Comparison of ENCODE assay signal across 19 mouse cellular contexts in the genomic region with DNA sequence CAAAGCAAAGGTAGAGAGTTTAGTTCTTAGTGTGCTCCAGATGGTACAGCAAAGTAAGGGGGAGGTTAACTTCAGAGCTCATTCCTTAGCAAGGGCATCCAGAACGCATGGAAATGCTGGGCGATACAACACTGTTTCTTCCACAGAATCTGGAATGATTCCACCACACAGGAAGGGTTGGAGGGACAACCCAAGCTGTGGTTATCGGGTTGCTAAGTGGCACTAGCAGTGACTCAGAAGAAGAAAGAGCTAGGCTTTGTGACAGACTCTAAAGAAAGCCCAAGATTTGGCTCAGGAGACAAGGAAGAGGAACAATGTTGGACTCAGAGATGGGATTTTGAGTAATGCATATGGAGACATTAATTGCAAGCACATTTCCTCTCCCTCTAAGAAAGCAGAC.
DNase-seq lines count a peak whose midpoint lies in the region; ATAC-seq and TF ChIP-seq lines count a peak whose summit lies in the region.
"Had no signal": no experiment of that assay in that cellular context is flagged by ENCODE, and none has a peak within 500 bp of the region (broad histone marks: within the 10 kb centered on the region; RNA-seq: fewer than 3 reads in every experiment).

No protein-coding gene starts in this region.

- no peaks in the 10 kb centered on the region for H3K4me1 ChIP-seq in midbrain, embryonic 11.5 days (ENCODE audit: control insufficient read depth, insufficient read depth, low read length)
- H3K4me1 ChIP-seq in midbrain, embryonic 10.5 days = no peaks in the 10 kb centered on the region
- H3K4me1 ChIP-seq: forebrain, embryonic 10.5 days; heart, embryonic 10.5 days; hindbrain, embryonic 15.5 days had no signal

- H3K36me3 ChIP-seq in midbrain, embryonic 11.5 days (ENCODE audit: control insufficient read depth, insufficient read depth, low read length) = no peaks in the 10 kb centered on the region
- no peaks in the 10 kb centered on the region for H3K36me3 ChIP-seq in midbrain, embryonic 10.5 days
- H3K36me3 ChIP-seq: forebrain, embryonic 10.5 days; heart, embryonic 10.5 days; hindbrain, embryonic 15.5 days had no signal

- H3K4me2 ChIP-seq in midbrain, embryonic 11.5 days = no peak overlapping the region
- H3K4me2 ChIP-seq: hindbrain, embryonic 15.5 days had no signal

- no peak overlapping the region for H3K4me3 ChIP-seq in layer of hippocampus, adult 2 months
- H3K4me3 ChIP-seq in midbrain, embryonic 11.5 days (ENCODE audit: low read depth, low read length) = no peak overlapping the region
- no peak overlapping the region for H3K4me3 ChIP-seq in midbrain, embryonic 10.5 days
- H3K4me3 ChIP-seq: forebrain, embryonic 10.5 days; gastrocnemius, adult 2 months; heart, embryonic 10.5 days; hindbrain, embryonic 15.5 days had no signal

- H3K9ac ChIP-seq in midbrain, embryonic 11.5 days (ENCODE audit: low read length) = no peak overlapping the region
- H3K9ac ChIP-seq: forebrain, postnatal 0 days; hindbrain, embryonic 15.5 days; liver, postnatal 0 days had no signal

- H3K9me3 ChIP-seq in midbrain, embryonic 11.5 days (ENCODE audit: control insufficient read depth, low read length) = no peaks in the 10 kb centered on the region
- H3K9me3 ChIP-seq in midbrain, embryonic 10.5 days (replicated peaks) = no peaks in the 10 kb centered on the region
- H3K9me3 ChIP-seq: forebrain, embryonic 10.5 days; heart, embryonic 10.5 days; hindbrain, embryonic 15.5 days had no signal

- 93% methylated on average over 3 of the region's 3 CpGs for WGBS in midbrain, embryonic 11.5 days
- 90% methylated on average over 3 of the region's 3 CpGs for WGBS in midbrain, embryonic 10.5 days

- TF ChIP-seq CTCF in layer of hippocampus, adult 2 months (conservative IDR thresholded peaks at IDR 0.05) = no peak

- H3K27me3 ChIP-seq in midbrain, embryonic 11.5 days (ENCODE audit: control insufficient read depth, insufficient read depth, low read length) = no peaks in the 10 kb centered on the region
- no peaks in the 10 kb centered on the region for H3K27me3 ChIP-seq in midbrain, embryonic 10.5 days (ENCODE audit: low read depth, poor library complexity, severe bottlenecking)
- H3K27me3 ChIP-seq: hindbrain, embryonic 15.5 days had no signal

- no peak for ATAC-seq in midbrain, embryonic 11.5 days (ENCODE audit: low FRiP score)
- peak; percentile 67 for ATAC-seq in megakaryocyte, adult 5-6 weeks (ENCODE audit: poor library complexity, severe bottlenecking)
- ATAC-seq: forebrain, postnatal 0 days; liver, postnatal 0 days had no signal

- H3K27ac ChIP-seq in layer of hippocampus, adult 2 months = peak overlapping the region; percentile 64
- H3K27ac ChIP-seq in midbrain, embryonic 11.5 days (ENCODE audit: low read depth, low read length) = no peak overlapping the region
- no peak overlapping the region for H3K27ac ChIP-seq in midbrain, embryonic 10.5 days (replicated peaks)
- H3K27ac ChIP-seq: forebrain, embryonic 10.5 days; gastrocnemius, adult 2 months; heart, embryonic 10.5 days; hindbrain, embryonic 15.5 days; kidney, postnatal 0 days had no signal

- peak; percentile 25 to 51 for DNase-seq in layer of hippocampus, adult 2 months (ENCODE audit: low spot score in 2 of 2)
- DNase-seq in layer of hippocampus, adult 11-12 months (ENCODE audit: low spot score) = no peak
- peak; percentile 26 for DNase-seq in midbrain, embryonic 11.5 days (ENCODE audit: low spot score, missing footprints)
- no peak for DNase-seq in midbrain, embryonic 10.5 days (ENCODE audit: low spot score)
- DNase-seq in Muller cell, postnatal 12 days (ENCODE audit: inconsistent ontology term) = peak; percentile 74
- no peak for DNase-seq in gastrocnemius, postnatal 25 days
- DNase-seq: adrenal gland, postnatal 25 days; cerebellum, adult 11-12 months; forebrain, postnatal 0 days; gastrocnemius, adult 2 months; kidney, adult 2 months; liver, postnatal 0 days; lung, postnatal 10 days; thymus, postnatal 36 days had no signal

Comparison
In these comparisons a context has a peak if more than half of its experiments do, and no peak if none do; other contexts are left out.
1. DNase-seq: peak in layer of hippocampus, adult 2 months (2 of 2), midbrain, embryonic 11.5 days (single experiment) and Muller cell, postnatal 12 days (single experiment); none in layer of hippocampus, adult 11-12 months (single experiment), midbrain, embryonic 10.5 days (single experiment) and gastrocnemius, postnatal 25 days (single experiment).